Mouse (Mus musculus) adrenal gland, postnatal 10 days (tissue): ENCODE data around the gene Kitl. TPM values are rescaled to one million over a fixed set of nuclear protein-coding genes. Genes with fewer than 3 reads are reported as not detected.

Source experiments
- DNase-seq: peaks from one replicate; pipeline ENCODE4 v3.0.0; 2021; ENCODE audit warnings: mixed read lengths
- total RNA-seq, 2 experiments: library from RNA; stranded (reverse); gene quantifications; 2 replicates each; pipeline ENCODE4 v1.2.3; 2021

Gene Kitl
- total RNA-seq, 2 experiments from 2014 or later: 56.9 to 62.6 TPM

DNA sequence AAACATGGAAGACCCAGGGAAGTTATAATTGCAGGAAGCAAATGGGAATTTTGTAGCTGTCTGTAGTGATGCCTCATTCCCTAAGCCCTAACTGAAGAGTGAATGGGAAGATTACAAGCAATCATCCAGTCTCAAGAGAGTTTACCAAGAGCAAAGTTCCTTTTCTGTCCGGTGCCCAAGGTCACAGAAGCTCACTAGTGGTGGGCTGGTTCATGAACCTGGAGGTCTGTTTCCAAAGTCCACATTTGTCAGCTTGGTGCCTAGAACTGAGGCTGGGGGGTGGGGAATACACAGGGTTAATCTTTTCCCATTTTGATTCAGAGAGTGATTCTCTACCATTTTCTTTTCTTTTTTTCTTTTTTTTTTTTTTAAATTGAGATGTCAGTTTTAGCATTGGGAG lies 11.3 kb downstream of the Kitl start:
- no peak for DNase-seq

DNA sequence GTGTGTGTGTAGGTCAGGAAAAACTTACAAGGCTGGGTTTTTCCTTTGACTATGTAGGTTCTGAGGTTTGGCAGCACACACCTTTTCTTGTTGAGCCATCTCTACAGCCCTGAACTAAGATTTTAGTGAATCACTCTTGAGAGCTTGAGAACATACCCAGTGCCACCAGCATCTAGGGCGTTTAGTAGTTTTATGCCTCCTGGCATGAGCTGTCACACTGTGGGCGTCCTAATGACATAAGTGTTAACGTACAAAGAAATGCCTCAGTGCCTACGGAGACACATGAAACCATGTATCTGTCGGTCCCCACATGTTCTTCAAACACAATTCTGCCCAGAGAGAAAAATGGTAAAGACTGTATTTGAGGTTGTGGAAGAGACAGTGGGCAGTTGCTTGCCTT lies 15.0 kb downstream of the Kitl start:
- DNase-seq: no peak

GRCm38 (mm10) chr10:100030980-100031516 lies 15.6 kb downstream of the Kitl start:
- DNase-seq: no peak

DNA sequence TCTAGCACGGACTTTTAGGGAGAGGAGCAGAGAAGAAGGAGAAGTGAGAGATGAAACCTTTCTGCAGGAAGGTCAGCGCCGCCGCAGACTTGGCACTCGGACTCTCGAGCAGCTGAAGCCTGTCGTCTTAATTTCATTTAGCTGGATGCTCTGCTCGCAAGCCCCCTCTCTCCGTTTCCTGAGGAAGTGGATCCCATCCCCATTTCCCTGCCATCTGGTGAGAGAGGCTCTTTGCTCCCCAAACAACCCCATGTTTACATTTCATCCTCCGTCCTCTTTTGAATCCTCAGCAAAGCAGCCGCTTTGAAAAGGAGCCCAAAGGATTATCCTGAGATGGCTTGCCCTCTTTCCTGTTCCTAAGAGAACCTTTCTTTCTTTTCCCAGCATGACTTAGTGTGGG lies 16.2 kb downstream of the Kitl start:
- no peak for DNase-seq

GRCm38 (mm10) chr10:100032566-100032965 lies 17.1 kb downstream of the Kitl start:
- DNase-seq: peak; percentile 24

- no peak for DNase-seq
Observed at GRCm38 (mm10) chr10:100036021-100036420, 20.6 kb downstream of the Kitl start.

DNA sequence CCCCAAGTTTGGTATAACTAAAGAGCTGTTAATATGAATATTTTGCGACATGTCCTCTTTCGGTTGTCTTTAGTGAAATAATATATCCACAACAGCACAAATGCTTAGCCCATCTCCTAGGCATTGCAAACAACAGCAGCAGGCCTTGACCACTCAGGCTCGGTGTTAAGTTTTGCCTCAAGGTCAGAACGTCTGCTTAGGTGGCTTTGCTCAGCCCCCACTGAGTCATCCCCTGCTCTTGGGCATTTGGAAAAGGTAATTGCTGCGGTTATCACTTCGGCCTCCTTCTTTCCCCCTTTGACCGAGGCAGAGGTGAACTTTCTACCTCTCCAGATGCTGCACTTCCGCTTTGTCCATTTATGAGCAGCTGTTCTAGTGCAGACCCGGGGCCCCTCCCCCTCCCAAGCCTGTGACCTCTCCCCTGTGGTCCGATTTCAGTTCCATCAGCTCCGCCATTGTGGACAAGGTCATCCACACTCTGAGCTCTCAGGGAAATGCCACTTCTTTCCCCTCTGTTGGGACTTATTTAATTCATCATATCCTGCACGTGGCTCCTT lies 23.0 kb downstream of the Kitl start:
- DNase-seq: peak; percentile 13

DNA sequence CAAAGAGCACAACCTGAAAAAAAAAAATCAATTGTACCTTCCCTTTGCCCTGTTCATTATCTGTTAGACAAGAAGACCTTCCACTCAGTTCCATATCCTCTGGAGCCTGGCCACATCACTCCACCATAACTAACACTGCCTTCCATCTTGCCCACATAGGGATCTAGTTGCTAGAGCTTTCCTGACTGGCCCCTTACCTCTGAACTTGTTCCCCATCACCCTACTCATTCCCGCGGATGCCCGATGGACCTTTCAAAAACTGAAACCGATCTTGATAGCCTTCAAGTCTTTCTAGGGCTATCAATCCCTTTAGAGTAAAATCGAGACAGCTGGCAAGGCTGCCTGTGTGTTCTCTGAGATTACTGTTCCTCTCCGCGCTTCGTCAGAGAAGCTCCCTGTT lies 23.6 kb downstream of the Kitl start:
- DNase-seq: no peak

GRCm38 (mm10) chr10:100043748-100044147 lies 28.3 kb downstream of the Kitl start:
- no peak for DNase-seq

DNA sequence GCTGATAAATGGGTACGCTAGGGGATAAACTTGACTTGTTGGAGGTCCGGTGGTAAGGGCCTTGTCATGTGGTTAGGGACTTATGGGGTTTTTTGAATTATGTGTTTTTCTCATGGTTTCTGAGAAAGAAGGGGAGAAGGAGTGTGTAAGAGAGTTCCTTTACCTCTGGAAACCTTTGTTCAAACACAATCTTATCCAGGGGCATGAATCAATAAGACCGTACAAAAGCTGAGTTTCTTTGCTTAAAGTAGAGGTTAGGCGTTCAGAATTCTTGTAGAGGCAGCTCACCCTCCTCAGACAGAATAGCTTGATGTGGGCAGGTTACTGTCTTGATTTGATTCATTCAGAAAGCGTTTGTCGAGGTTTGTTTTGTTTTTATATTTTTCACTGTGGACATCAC lies 28.7 kb downstream of the Kitl start:
- DNase-seq: no peak

- DNase-seq: no peak
Observed at GRCm38 (mm10) chr10:100051146-100051783, 35.8 kb downstream of the Kitl start.

GRCm38 (mm10) chr10:100052404-100052803 lies 37.0 kb downstream of the Kitl start:
- no peak for DNase-seq

GRCm38 (mm10) chr10:100052911-100053310 lies 37.5 kb downstream of the Kitl start:
- DNase-seq: no peak

DNA sequence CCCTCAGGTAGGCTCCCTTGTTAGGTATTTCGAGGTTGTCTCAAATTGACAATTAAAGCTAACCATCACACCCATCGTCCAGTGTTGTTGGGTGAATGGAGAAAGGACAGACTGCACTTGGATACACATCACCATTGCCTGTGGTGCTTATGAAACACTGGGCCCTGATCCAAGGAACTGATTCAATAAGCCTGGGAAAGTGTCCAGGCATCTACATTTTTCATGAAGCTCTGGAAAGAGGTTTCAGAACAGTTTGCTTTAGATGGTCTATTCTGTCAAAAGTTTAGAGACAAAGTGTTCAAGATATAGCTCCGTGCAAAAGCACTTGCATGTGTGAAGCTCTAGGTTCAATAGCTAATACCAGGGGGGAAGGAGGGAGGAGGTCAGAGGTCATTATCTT lies 38.6 kb downstream of the Kitl start:
- peak; percentile 76 for DNase-seq

DNA sequence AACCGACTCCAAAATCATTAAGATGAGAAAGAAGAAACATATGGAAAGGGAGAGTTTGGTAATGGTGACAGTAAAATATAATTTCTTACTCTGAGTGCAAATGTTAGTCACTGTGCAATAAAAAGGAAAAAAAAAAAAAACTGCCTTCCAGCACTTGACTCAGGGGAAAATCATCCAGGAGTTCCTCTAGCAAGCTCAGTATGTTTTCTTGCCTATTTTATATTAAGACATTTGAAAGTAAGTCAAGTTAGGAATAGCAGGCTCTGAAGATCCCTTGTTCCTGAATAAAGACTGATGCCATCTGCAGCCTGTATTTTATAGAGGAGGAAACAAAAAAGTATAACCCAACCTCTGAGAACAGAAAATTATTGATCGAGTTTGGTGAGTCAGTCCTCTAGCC lies 39.7 kb downstream of the Kitl start:
- DNase-seq: no peak

DNA sequence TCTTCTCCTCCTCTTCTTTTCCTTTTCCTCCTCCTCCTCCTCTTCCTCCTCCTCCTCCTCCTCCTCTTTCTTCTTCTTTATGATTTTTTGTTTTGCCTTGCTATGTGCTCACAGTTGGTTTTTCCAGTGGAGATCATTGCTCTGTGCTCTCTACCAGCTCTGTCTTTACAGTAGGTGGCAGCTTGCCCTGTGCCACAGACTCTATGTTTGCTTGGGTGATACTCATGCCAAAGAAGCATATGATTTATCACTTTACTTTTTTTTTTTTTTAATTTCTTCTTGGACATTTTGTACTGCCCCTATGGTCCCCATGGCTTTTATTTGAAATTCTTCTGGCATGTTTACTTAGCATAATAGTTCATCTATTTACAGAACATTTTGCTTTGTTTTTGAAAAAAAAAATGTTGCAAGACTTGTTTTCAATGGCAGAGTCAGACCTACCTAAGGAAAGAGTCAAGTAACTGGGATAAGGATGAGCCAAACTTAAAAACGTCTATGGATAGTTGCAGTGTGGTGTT lies 41.7 kb downstream of the Kitl start:
- no peak for DNase-seq

GRCm38 (mm10) chr10:100059356-100059755 lies 43.9 kb downstream of the Kitl start:
- no peak for DNase-seq

DNA sequence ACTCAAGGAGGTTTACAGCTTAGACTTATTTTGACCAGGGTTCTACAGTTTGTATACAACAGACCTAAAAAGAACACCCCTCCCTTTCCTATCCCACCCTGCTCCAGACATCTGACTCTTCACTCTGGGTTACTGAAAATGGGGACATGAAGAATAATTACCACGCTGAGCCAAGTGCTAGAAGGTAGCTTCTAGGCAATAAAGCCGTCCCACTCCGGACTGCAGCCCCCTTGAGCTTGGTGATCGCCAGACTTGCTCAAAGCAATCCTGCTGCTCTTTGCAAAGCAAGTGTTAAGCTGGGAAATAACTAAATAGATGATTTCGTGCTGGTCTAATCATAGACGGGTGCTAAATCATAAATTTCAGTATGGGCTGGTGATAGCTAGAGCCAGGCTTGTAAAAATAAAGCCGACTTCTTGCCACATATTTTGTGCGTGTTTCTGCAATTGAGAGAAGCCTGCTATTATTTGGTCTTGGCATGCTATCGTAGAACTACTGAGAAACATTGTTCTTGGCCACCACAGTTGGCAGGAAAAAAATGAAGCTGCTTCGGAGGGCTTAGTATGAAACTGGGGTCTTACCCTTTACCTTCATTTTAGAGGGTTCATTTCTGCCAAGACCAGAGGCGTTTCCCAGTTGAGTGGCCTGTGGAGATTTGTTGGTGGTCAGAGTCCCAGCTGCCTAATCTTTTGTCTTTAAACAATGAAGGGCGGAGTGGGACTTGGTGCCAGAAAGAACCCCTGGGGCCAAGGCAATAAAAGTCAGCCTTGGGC lies 50.3 kb downstream of the Kitl start:
- peak; percentile 20 for DNase-seq

GRCm38 (mm10) chr10:100066374-100066773 lies 50.9 kb downstream of the Kitl start:
- DNase-seq: no peak

DNA sequence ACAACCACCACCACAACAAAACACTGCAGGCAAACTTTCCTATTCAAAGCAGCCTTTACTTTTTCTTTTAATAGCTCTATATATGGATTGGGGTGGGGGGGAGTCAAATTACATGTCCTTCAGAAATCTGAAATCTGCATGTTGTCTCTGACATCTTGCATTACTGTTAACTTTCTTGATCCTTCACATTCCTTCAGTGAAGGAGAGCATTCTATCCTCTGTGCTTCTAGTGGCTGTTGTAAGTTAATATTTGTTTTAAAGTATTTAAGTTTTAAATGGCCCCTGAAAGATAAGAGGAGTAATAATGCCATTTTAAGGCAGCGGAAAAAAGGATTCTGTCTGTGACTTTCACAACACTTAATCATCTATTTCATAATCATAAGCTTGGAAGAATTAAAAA lies 57.2 kb downstream of the Kitl start:
- DNase-seq: no peak

DNA sequence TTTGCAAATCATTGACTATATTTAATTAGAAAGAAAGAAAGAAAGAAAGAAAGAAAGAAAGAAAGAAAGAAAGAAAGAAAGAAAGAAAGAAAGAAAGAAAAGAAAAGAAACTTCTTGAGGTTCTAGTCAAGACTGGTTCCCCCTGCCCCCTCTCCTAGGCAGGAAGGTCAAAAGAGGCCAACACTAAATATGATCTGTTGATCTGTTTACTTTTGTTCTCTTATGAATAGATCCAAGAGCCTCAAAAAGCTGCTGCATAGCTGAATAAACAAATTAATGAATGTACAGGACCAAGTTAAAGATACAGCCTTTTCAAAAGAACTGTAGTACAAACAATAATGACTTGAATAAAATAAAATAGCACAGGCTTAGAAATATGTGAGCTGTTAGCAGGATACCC lies 57.7 kb downstream of the Kitl start:
- no peak for DNase-seq

GRCm38 (mm10) chr10:100101115-100101514 lies 85.7 kb downstream of the Kitl start:
- no peak for DNase-seq

- DNase-seq: no peak
Observed at GRCm38 (mm10) chr10:100111209-100111608, 95.8 kb downstream of the Kitl start.
